In the genomic region with DNA sequence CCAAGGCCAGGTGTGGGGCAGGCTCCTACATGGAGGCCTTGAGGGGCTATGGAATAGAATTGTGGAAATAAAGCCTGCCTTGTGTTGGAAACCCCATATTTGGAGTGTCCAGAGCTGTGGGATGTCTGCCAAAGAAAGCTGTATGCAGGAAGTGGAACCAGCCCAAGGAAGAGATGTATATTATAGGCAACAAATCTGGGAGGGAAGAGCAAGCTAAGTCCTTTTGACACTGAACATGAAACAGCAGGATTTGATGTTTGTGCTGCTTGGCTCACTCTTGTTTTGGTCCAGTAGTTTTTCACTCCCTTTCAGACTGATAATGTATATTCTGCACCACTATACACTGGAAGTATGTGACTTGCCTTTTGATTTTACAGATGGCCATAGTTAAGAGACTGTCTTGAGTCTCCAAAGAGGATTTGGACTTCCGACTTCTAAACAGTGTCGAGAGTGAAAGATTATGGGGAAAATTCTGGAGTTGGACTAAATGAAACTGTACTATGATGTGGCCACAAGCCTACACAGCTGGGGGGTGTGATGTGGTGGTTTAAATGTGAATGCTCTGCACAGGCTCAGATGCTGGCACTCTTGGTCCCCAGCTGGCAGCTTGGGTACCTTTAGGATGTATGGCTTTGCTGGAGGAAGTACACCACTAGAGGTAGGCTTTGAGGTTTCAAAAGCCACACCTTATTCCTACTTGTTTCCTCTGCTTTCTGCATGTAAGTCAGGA, we compare ENCODE assay signal across 17 mouse cellular contexts. TPM values are rescaled to one million over a fixed set of nuclear protein-coding genes. Genes with fewer than 3 reads are reported as not detected.
A peak's percentile ranks its signal among the peaks of the same experiment; 100 is the strongest.
DNase-seq lines count a peak whose midpoint lies in the region; ATAC-seq lines count a peak whose summit lies in the region.
"Had no signal": no experiment of that assay in that cellular context is flagged by ENCODE, and none has a peak within 500 bp of the region (broad histone marks: within the 10 kb centered on the region; RNA-seq: fewer than 3 reads in every experiment).

No protein-coding gene starts in this region.

- H3K9me3 ChIP-seq in heart, embryonic 11.5 days (replicated peaks; ENCODE audit: control insufficient read depth, low read length), result no peaks in the 10 kb centered on the region
- H3K9me3 ChIP-seq in kidney, embryonic 14.5 days (ENCODE audit: control insufficient read depth, low read length), result no peaks in the 10 kb centered on the region
- H3K9me3 ChIP-seq: midbrain, embryonic 13.5 days had no signal

- H3K27me3 ChIP-seq in heart, embryonic 11.5 days (ENCODE audit: control insufficient read depth, insufficient read depth, low read length), result no peaks in the 10 kb centered on the region
- no peaks in the 10 kb centered on the region for H3K27me3 ChIP-seq in kidney, embryonic 14.5 days (ENCODE audit: control insufficient read depth, insufficient read depth, low read length)
- H3K27me3 ChIP-seq: midbrain, embryonic 13.5 days had no signal

- H3K4me3 ChIP-seq in heart, embryonic 11.5 days (ENCODE audit: low read depth, low read length), result no peak overlapping the region
- H3K4me3 ChIP-seq in kidney, embryonic 14.5 days (ENCODE audit: low read length), result no peak overlapping the region
- H3K4me3 ChIP-seq: gastrocnemius, adult 2 months; left cerebral cortex, adult 2 months; midbrain, embryonic 13.5 days had no signal

- H3K9ac ChIP-seq in heart, embryonic 11.5 days (ENCODE audit: low read depth, low read length), result no peak overlapping the region
- H3K9ac ChIP-seq in kidney, embryonic 14.5 days (ENCODE audit: low read depth, low read length), result no peak overlapping the region
- H3K9ac ChIP-seq: midbrain, embryonic 13.5 days had no signal

- no peak for ATAC-seq in heart, embryonic 11.5 days (replicated peaks; ENCODE audit: insufficient number of reproducible peaks, low FRiP score, low TSS enrichment)
- peak; percentile 62; the same call in 1 of the 2 replicates for ATAC-seq in kidney, embryonic 14.5 days (ENCODE audit: low FRiP score, low TSS enrichment)
- ATAC-seq: forebrain, embryonic 14.5 days; midbrain, embryonic 13.5 days had no signal

- H3K27ac ChIP-seq in heart, embryonic 11.5 days (ENCODE audit: low read depth, low read length), result 0 out of 2 replicates have a peak overlapping the region, but pooled peaks have one; percentile 1
- H3K27ac ChIP-seq in kidney, embryonic 14.5 days (ENCODE audit: low read depth, low read length), result peak overlapping the region; percentile 57; the same call in 1 of the 2 replicates
- H3K27ac ChIP-seq: gastrocnemius, adult 2 months; left cerebral cortex, adult 2 months; midbrain, embryonic 13.5 days had no signal

- H3K36me3 ChIP-seq in heart, embryonic 11.5 days (ENCODE audit: control insufficient read depth, insufficient read depth, low read length), result no peaks in the 10 kb centered on the region
- H3K36me3 ChIP-seq in kidney, embryonic 14.5 days (ENCODE audit: control insufficient read depth, insufficient read depth, low read length), result no peaks in the 10 kb centered on the region
- H3K36me3 ChIP-seq: midbrain, embryonic 13.5 days had no signal

- H3K4me2 ChIP-seq in heart, embryonic 11.5 days, result no peak overlapping the region
- H3K4me2 ChIP-seq in kidney, embryonic 14.5 days (replicated peaks; ENCODE audit: low read depth, low read length), result no peak overlapping the region
- H3K4me2 ChIP-seq: midbrain, embryonic 13.5 days had no signal

- no peak for DNase-seq in heart, adult 8-10 months (ENCODE audit: low spot score)
- no peak for DNase-seq in kidney, adult 9 months
- peak; percentile 60 for DNase-seq in NIH3T3 (ENCODE audit: low read depth)
- peak; percentile 41 for DNase-seq in kidney, postnatal 14 days
- no peak for DNase-seq in embryo, embryonic 10 days (ENCODE audit: low spot score)
- no peak for DNase-seq in testis, postnatal 14 days (ENCODE audit: low spot score)
- DNase-seq: adrenal gland, adult 2 months; cerebellum, postnatal 14 days; gastrocnemius, adult 2 months; lung, postnatal 36 days; thymus, adult 2 months had no signal

- 78% methylated on average over 2 of the region's 2 CpGs for WGBS in heart, embryonic 11.5 days (ENCODE audit: insufficient replicate concordance)
- 69% methylated on average over 2 of the region's 2 CpGs for WGBS in kidney, embryonic 14.5 days

- no peaks in the 10 kb centered on the region for H3K4me1 ChIP-seq in heart, embryonic 11.5 days (ENCODE audit: control insufficient read depth, insufficient read depth, low read length)
- H3K4me1 ChIP-seq in kidney, embryonic 14.5 days (ENCODE audit: control insufficient read depth, insufficient read depth, low read length), result peaks cover 6% of the 10 kb centered on the region
- H3K4me1 ChIP-seq: midbrain, embryonic 13.5 days had no signal

RNA-seq across cellular contexts. Expression of gene Ccn2, which starts 25.4 kb away (rescaled TPM):
- polyA plus RNA-seq in heart, embryonic 11.5 days (2014; fragmentation: Nextera tagmentation; extraction: Ambion mirVana), result 25.2 and 26.4 TPM in 2 replicates
- 100 to 1,000 TPM in 1 of 4 experiments, 10 to 100 TPM in 3; 53.9 to 107 (median 63.8) TPM for total RNA-seq in heart, adult 8-10 months (2022)
- polyA plus RNA-seq in kidney, embryonic 14.5 days (2014; fragmentation: Nextera tagmentation; extraction: Ambion mirVana), result 4.7 and 5.2 TPM in 2 replicates
- total RNA-seq: hematopoietic stem cell, adult 5-6 weeks had no signal

Comparison
In these comparisons a context has a peak if more than half of its experiments do, and no peak if none do; other contexts are left out.
1. DNase-seq: peak in NIH3T3 (single experiment) and kidney, postnatal 14 days (single experiment); none in heart, adult 8-10 months (single experiment), kidney, adult 9 months (single experiment), embryo, embryonic 10 days (single experiment) and testis, postnatal 14 days (single experiment).